Mouse (Mus musculus) brain, embryonic 14.5 days (tissue): ENCODE data around the gene Fez2. TPM values are rescaled to one million over a fixed set of nuclear protein-coding genes. Genes with fewer than 3 reads are reported as not detected.

Experiments
- DNase-seq: peaks from one replicate; pipeline ENCODE4 v3.0.0-alpha.2; 2011; ENCODE audit warnings: low read depth
- CTCF ChIP-seq: fragments of 200-500 bp; IDR thresholded peaks from 2 replicates; pipeline ENCODE4 v1.5.1; 2012; ENCODE audit warnings: inconsistent platforms, mild to moderate bottlenecking, moderate library complexity, borderline replicate concordance; ENCODE audit not compliant: insufficient read depth, insufficient read length; ENCODE audit errors: extremely low read depth
- POLR2A ChIP-seq: fragments of 200-500 bp; IDR thresholded peaks from 2 replicates; pipeline ENCODE4 v1.6.1; 2012; ENCODE audit warnings: mild to moderate bottlenecking, inconsistent platforms, borderline replicate concordance; ENCODE audit not compliant: poor library complexity, insufficient read depth, insufficient read length, severe bottlenecking; ENCODE audit errors: extremely low read depth
- polyA plus RNA-seq: library from polyadenylated mRNA; depleted of rRNA; stranded (reverse); fragments of >200 nt; gene quantifications from 2 replicates; pipeline ENCODE4 v1.2.3, GENCODE M21; 2012; rRNA removed

Gene Fez2
- polyA plus RNA-seq, 1 experiment: 35.2 TPM

DNA sequence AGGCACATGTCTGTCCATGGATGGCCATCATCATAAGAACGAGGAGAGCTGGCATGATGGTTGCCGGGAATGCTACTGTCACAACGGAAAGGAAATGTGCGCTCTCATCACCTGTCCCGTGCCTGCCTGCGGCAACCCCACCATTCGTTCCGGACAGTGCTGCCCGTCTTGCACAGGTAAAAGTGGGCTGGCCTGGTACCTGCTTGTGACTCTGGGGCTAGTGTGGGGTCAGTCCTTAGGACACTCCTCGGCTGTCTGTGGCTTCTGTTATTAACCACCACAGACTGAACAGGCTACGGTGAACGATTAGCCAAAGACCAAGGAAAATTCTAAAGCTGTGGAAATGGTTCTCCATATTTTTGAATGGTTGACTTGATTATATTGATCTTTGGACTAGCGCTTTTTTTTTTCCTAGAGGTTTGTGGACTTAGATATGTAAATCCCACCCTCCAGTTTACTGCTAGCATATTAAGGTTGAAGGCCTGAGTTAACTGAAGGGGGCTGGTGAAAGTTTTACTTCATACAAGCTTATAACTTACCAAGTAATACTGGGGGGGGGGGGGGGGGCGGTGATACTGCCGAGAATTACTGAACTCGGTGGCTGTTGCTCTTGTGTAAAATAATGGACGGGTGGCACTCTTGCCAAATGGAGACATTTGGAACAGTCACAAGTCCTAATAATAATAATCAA lies 70.7 kb downstream of the Fez2 start:
- DNase-seq: no peak
- TF ChIP-seq POLR2A (no peak), CTCF (no peak)

GRCm38 (mm10) chr17:78343688-78344087 lies 74.3 kb downstream of the Fez2 start:
- no peak for TF ChIP-seq CTCF
- TF ChIP-seq POLR2A: no peak
- DNase-seq: peak; percentile 50

DNA sequence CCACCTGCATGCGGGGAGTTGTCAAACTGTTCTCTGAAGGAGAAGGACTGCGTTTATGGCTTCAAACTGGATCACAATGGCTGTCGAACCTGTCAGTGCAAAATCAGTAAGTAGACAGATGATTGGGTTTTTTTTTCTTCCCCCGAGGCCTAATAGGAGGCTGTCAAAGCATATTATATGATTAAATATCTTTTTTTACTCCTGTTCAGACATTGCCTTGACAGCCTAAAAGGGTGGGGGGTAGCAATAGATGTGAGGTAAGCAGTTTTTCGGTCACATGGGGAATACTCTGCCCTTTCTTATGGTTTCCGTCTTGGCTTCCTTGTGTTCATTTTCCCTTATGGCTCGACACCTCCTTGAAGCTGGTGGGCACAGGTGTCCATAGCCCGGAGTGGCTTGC lies 82.7 kb downstream of the Fez2 start:
- no peak for DNase-seq
- TF ChIP-seq POLR2A (no peak), CTCF (no peak)

DNA sequence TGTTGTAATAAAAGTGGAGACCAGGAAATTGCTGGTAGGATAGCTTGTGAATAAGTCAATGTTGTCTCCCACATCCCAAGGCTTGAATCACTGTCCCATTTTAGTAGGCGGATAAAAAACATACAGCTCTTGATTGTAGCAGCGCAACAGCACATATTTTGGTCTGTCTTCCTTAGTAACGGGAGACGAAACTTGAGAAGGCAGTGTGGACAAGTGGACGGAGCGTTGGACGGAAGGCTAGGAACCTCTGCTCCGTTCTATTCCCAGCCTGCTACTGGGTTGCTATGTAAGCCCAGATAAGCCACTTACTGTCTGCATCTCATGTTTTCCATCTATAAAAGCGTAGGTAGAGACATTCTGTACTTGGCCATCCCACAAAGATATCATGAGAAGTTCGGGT lies 84.7 kb downstream of the Fez2 start:
- TF ChIP-seq POLR2A (no peak), CTCF (no peak)

GRCm38 (mm10) chr17:78331438-78331837 lies 86.5 kb downstream of the Fez2 start:
- TF ChIP-seq POLR2A (no peak), CTCF (no peak)

More for the DNA sequence above, 84.7 kb downstream of the Fez2 start:
- no peak for DNase-seq

GRCm38 (mm10) chr17:78328287-78328686 lies 89.7 kb downstream of the Fez2 start:
- no peak for TF ChIP-seq CTCF
- no peak for TF ChIP-seq POLR2A
- DNase-seq: no peak

More at GRCm38 (mm10) chr17:78331438-78331837, 86.5 kb downstream of the Fez2 start:
- no peak for DNase-seq

DNA sequence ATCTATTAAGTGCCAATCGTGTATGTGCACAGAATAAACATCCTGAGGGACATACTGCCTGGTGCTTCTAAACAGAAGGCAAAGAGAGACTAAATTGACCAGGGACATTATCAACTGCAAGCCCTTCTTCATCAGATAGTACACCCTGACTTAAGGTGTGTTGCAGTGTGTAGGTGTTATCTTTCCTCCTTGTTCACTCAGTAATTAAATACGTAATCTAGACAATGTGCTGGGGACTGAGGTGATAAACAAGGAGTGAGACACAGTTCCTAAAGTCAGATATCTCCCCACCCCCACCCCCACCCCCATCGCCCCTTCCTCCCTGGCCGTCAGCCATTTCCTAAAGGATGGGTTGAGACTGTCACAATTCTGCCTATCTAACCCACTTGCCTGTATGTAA lies 90.8 kb downstream of the Fez2 start:
- DNase-seq: no peak
- no peak for TF ChIP-seq CTCF
- no peak for TF ChIP-seq POLR2A

DNA sequence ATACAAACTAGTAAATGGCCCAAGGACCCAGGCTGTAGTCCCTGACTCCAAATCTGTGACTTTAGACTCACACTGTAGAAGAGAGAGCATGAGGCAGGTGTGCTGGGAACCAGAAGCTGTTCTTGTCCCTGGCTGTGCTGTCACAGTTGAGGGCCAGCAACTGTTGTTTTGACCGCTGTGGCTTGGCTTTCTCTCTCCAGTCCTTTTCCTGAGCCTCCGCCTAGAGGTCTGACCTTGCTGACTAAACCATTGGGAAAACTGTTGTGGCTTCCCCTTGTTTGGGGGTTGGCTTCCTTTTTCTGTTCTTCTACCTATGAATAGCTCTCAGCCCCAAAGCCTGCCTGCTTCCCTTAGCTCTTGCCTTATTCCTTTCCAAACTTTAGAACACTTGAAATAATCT lies 91.6 kb downstream of the Fez2 start:
- no peak for DNase-seq
- TF ChIP-seq POLR2A (no peak), CTCF (no peak)

- no peak for DNase-seq
- TF ChIP-seq POLR2A: no peak
- no peak for TF ChIP-seq CTCF
These were observed 92.1 kb downstream of the Fez2 start for GRCm38 (mm10) chr17:78325761-78326332.

DNA sequence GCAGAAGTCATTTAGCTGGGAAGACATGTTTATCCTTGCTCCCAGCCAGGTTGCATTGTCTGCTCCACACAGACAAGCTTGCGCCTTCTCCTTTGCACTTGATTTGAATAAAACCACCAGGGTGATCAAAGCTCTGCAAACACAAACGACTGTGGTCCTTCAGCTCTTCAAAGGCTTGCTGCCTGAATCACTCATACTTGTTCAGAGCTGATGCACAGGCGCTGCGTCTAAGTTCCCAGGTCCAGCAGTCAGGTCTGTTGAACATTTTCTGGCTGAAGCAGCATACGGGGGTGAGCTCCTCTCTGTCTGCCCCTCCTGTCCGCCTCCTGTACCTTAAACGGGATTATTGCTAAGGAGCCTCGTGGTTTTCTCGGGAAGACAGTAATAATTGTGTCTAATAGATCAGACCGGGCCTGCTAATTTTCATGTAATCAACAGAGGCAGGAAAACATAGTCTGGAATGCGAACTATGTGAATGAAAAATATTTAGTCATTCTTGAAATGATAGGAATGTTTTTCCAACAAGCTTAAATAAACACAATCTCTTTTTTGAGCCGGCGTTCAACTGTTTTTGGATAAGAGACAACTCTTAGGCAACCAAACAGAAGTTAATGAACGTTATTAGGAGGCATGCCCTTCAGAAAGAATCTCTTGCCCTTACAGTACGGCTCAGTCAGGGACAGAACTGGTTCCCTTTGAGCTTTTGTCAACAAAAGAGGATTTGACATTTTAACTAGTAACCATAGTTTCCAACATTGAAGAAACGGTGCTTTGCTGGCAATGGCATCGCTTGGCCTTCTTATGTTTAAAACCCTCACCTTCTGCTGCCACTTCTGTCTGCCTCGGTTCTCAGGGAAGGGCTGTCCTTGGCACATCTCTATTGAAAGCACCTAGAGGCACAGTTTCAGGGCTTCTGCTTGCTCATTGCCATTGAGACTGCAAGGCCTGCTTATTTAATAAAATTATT lies 95.3 kb downstream of the Fez2 start:
- no peak for TF ChIP-seq POLR2A
- TF ChIP-seq CTCF: no peak
- DNase-seq: peak; percentile 72

DNA sequence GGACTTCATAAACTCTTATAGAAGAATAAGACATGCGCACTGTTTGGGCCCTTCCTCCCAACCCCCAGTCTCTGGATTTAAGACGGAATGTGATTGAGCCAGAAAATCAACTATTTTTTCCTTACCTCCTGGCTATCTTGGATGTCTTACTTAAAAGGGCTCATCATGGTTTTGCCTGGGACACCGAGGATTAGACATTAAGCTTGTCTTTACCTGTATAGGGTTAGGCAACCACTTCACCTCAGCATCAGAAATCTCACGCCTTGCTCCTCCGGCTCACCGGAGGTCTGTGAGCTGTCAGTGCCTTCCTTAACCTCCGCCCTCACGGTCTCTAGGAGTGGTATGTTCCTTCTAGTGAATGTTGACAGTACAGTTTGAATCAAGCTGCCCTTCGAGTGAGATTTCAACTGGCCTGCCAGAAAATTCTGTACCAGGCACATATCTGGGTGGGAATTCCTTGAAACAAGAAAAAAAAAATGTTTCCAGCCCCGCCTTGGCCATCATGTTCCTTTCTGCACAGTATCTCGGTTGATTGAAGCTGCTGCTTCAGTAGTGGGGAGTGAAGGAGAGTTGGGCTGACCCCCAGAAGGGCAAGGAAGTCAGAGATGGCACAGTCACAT lies 96.6 kb downstream of the Fez2 start:
- no peak for DNase-seq
- TF ChIP-seq CTCF: no peak
- TF ChIP-seq POLR2A: no peak

Other genes with a start within 250 kb of the Fez2 start
- gene Crim1, start 217.9 kb downstream of the Fez2 start, polyA plus RNA-seq: 23.2 and 39.5 TPM in 2 replicates
- 11.0 and 13.5 TPM in 2 replicates for gene Vit, start 89.9 kb upstream of the Fez2 start, polyA plus RNA-seq